Mouse (Mus musculus) left cerebral cortex, postnatal 14 days (tissue): ENCODE results near the gene Krtap1-5. TPM values are rescaled to one million over a fixed set of nuclear protein-coding genes. Genes with fewer than 3 reads are reported as not detected.
"Not testable (repeated sequence)": the region's sequence is repeated elsewhere in the genome, so short reads cannot be mapped to it uniquely, and the experiment has no call there.

Experiments
- DNase-seq, 2 experiments: peaks; one replicate each; pipeline ENCODE4 v3.0.0; 2021 to 2022; ENCODE audit warnings: low spot score in 2 of 2, mixed read lengths in 1 of 2
- intact Hi-C: fragments of 180-260 bp; cut with DNase I; formaldehyde crosslinking; loops from one replicate; pipeline ENCODE4 v1.15.1; 2025
- long read RNA-seq, 2 experiments: library from polyadenylated mRNA; stranded (forward); transcript quantifications; one replicate each; pipeline ENCODE4 v2.0.0; 2021
- total RNA-seq, 2 experiments: library from RNA; stranded (reverse); gene quantifications; 2 replicates each; pipeline ENCODE4 v1.2.3; 2021

The Krtap1-5 gene
- total RNA-seq, result not detected
- long read RNA-seq, experiment 1, result 0 reads
- long read RNA-seq, experiment 2, result 0 reads

DNA sequence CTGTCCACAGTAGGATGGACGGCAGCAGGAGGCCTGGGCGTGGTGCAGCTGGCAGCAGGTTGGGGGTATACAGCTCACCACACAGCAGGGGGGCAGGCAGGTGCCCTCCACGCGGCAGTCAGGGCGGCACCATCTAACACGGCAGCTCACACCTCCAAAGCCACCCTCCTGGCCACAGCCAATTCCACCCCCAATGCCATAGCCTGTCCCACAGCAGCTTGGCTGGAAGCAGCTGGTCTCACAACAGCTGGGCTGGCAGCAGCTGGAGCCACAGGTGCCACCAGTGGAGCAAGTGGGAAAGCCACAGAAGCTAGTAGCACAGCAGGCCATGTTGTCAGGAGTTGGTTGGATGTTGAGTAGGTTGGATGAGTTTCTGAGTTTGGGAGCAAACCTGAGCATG lies at the start of gene Krtap1-5:
Krtap1-5 (minus strand) TSS at position 381 of the 400 bp plus-strand sequence.
- intact Hi-C loops, result loop anchor here (5.0 kb wide), 1 partner anchor 587 kb away; no protein-coding TSS in a partner anchor
- DNase-seq, result no peak

- no peak for DNase-seq
- intact Hi-C loops, result no loop called here
Measured at GRCm38 (mm10) chr11:99628138-99628537, 47.3 kb upstream of the Krtap1-5 start, which contains the start of gene Krtap4-1. Krtap4-1 (minus strand) TSS chr11:99628238.

GRCm38 (mm10) chr11:99620335-99620734 lies 39.5 kb upstream of the Krtap1-5 start, which contains the start of gene Gm11562:
Gm11562 (minus strand) TSS chr11:99620435.
- intact Hi-C loops, result no loop called here
- DNase-seq, result no peak

DNA sequence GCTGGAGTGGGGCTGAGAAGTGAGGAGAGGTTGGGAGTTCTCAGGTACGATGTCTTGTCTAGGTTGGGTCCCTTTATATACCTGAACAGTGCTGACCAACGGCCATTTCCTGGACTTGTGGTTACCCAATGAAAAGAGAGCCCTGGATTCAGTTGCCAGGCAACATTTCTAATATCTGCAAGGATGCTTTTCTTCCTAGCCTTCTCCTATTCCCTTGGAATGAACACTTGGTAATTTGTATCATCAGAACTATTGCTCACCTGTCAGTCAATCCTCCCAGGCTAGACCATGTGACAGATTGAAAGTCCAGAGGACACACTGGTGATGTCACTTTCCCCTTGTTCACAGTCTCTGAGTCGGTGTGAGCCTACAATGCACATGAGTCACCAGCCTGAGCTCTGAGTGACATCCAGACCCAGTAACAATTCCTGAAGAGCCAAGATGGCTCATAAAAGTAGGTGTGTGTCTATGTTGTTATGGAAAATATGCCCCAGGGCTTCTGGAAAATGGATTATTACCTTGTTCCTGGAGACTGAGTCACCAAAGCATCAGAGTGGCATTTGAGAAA lies 34.1 kb upstream of the Krtap1-5 start, which contains the start of gene Krtap2-4:
Krtap2-4 (minus strand) TSS at position 51 of the 568 bp plus-strand sequence.
- no peak for DNase-seq
- intact Hi-C loops, result no loop called here

GRCm38 (mm10) chr11:99610089-99610488 lies 29.3 kb upstream of the Krtap1-5 start, which contains the start of gene Gm11937:
Gm11937 (minus strand) TSS chr11:99610189.
- DNase-seq, intact Hi-C loops: not testable (repeated sequence)

- DNase-seq, result peak; percentile 43 to 45
- intact Hi-C loops, result no loop called here
Measured at GRCm38 (mm10) chr11:99609126-99609525, 28.3 kb upstream of the Krtap1-5 start.

- intact Hi-C loops, DNase-seq: not testable (repeated sequence)
Measured at GRCm38 (mm10) chr11:99603208-99603607, 22.4 kb upstream of the Krtap1-5 start, which contains the start of gene Gm11938. Gm11938 (minus strand) TSS chr11:99603308.

DNA sequence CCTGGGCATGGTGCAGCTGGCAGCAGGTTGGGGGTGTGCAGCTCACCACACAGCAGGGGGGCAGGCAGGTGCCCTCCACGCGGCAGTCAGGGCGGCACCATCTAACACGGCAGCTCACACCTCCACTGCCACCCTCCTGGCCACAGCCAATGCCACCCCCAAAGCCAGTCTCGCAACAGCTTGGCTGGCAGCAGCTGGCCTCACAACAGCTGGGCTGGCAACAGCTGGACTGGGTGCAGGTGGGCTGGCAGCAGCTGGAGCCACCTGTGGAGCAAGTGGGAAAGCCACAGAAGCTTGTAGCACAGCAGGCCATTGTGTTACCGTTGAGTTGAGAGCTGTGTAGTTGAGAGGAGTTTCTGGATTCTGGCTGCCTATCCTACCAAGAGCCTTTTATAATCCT lies 16.9 kb upstream of the Krtap1-5 start, which contains the start of gene Krtap9-3:
Krtap9-3 (minus strand) TSS at position 364 of the 400 bp plus-strand sequence.
- DNase-seq, intact Hi-C loops: not testable (repeated sequence)

GRCm38 (mm10) chr11:99590981-99591380 lies 10.2 kb upstream of the Krtap1-5 start, which contains the start of gene Krtap1-3:
Krtap1-3 (minus strand) TSS chr11:99591339.
- intact Hi-C loops, result no loop called here
- no peak for DNase-seq

DNA sequence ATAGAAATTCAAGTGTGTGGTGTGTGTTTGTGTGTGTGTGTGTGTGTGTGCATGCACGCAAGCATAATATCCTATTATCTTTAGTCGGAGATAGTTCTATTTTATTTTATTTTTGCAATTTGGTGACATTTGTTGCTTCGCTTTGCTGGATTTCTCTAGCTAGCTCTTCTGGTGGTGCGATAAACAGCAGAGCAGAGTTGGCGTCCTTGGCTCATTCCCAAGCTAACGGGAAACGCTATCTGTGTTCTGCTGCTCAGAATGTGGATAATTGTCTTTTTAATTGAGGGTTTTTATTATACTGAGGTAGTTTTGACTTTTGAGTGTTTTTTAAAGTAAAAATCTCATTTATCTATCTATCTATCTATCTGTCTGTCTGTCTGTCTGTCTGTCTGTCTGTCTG lies 4.3 kb upstream of the Krtap1-5 start:
- DNase-seq, result peak; percentile 9 to 38
- intact Hi-C loops, result no loop called here

- no peak for DNase-seq
- intact Hi-C loops, result loop anchor here (5.0 kb wide), 1 partner anchor 584 kb away; no protein-coding TSS in a partner anchor
Measured at GRCm38 (mm10) chr11:99583245-99583704, 2.5 kb upstream of the Krtap1-5 start, which contains the start of gene Krtap1-4. Krtap1-4 (minus strand) TSS chr11:99583654.

DNA sequence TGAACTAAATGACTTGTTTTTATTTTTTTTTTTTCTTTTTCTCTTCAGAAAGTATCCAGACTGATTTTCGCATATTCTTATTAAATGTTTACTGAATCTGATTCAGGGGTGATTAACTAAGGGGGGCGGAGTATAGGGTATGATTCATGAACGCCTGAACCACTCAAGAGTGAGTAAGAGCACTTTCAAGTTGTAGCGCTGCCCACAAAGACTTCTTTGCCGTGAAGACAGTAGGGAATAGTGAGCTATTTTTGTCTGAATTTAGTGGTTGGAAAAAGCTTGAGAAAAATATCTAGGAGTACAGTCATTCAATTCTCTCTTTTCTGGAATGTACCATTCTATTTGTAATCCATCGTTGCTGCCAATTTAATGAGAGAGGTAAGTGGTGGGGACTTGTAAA lies 748 bp upstream of the Krtap1-5 start:
- intact Hi-C loops, result loop anchor here (5.0 kb wide), 1 partner anchor 586 kb away; no protein-coding TSS in a partner anchor
- DNase-seq, result no peak

- intact Hi-C loops, result loop anchor here (5.0 kb wide), 1 partner anchor 586 kb away; no protein-coding TSS in a partner anchor
- DNase-seq, result no peak
Measured at GRCm38 (mm10) chr11:99581051-99581450, 235 bp upstream of the Krtap1-5 start.

- intact Hi-C loops, result loop anchor here (5.0 kb wide), 1 partner anchor 107 kb away; no protein-coding TSS in a partner anchor
- peak; percentile 39 to 75 for DNase-seq
Measured at GRCm38 (mm10) chr11:99574106-99574505, 6.7 kb downstream of the Krtap1-5 start.

DNA sequence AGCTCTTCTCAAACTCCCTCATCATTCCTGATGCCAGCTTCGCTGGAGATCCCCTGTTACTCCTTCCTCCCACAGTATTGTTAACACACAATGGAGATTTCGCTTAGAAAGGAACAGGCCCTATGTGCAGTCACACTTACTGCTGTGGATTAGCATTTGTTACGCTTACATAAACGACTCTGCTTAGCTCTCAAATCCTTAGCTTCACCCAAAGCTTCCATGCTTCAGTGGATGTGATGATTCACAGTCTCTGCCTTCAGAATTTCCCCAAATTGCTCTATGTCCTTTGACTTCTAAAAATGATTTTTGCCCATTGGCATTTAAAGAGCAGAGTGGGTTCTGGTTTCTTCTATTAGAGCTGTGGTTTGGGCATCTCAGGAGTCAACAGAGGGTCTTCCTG lies 7.7 kb downstream of the Krtap1-5 start:
- peak in 1 of 2 experiments; percentile 13 for DNase-seq
- intact Hi-C loops, result loop anchor here (5.0 kb wide), 1 partner anchor 106 kb away; no protein-coding TSS in a partner anchor

DNA sequence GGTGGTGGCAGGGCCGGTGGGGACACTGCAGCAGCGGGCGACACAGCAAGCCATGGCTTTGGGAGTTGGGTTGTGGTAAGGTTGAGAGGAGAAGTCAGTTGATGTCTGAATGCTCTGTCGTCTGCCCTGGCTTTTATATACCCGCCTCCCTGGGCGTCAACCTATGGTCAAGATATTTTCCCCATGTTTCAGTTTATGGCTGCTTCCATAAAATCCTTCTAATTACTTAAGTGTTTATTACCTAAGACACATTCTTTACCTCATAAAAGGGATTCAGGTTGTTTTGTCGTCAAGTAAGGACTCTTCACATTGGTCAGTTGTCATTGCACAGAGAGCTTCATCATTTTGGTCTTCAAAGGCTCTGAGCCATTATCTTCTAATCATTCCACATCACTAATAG lies 14.3 kb downstream of the Krtap1-5 start, which contains the start of gene Krtap3-1:
Krtap3-1 (minus strand) TSS at position 101 of the 400 bp plus-strand sequence.
- intact Hi-C loops, result no loop called here
- no peak for DNase-seq

GRCm38 (mm10) chr11:99562580-99562979 lies 18.2 kb downstream of the Krtap1-5 start:
- intact Hi-C loops, result no loop called here

GRCm38 (mm10) chr11:99559366-99559765 lies 21.4 kb downstream of the Krtap1-5 start, which contains the start of gene Gm11939:
Gm11939 (minus strand) TSS chr11:99559466.
- intact Hi-C loops, result no loop called here
- DNase-seq, result no peak

More at GRCm38 (mm10) chr11:99562580-99562979, 18.2 kb downstream of the Krtap1-5 start:
- DNase-seq, result no peak

- DNase-seq, result peak in 1 of 2 experiments; percentile 10
- intact Hi-C loops, result no loop called here
Measured at GRCm38 (mm10) chr11:99557976-99558745, 22.7 kb downstream of the Krtap1-5 start.
